Mouse (Mus musculus): ENCODE measurements around the gene Ptpru. TPM values are rescaled to one million over a fixed set of nuclear protein-coding genes. Genes with fewer than 3 reads are reported as not detected.

Ptpru gene
- 15.3 and 18.1 TPM in 2 replicates for polyA plus RNA-seq (2014; fragmentation: Nextera tagmentation; extraction: Ambion mirVana)

DNA sequence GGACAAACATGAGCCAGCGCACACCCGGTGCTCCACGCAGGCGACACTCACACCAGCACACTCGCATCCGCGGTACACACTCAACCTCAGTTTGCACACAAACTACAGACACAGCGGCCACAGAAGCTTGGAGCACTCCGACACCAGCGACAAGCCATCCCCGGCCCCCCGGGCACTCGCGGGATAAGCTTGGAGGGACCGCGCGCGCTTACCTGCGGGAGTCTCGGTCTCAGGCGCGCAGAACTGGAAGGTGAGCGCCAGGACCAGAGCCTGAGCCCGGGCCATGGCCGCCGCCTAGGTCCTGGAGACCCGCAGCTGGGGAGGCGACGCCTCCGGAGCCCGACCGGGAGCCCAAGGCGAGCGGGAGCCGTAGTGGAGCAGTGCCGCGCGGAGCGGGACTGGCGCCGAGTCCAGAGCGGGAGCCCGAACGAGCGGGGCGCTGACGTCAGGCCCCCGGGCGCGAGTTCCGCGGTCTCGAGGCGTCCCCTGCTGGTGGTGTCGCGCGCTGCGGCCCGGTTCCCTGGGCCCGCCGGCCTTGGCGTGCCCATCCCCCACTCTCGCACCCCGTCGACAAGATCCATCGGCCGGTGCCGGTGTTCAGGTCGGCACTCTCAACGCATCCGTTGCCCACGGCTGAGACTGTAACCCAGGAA, at the start of gene Ptpru:
Ptpru (minus strand) TSS at position 417 of the 653 bp plus-strand sequence.
- Histone ChIP-seq H3K27ac (ENCODE audit: low read depth, low read length) (no peak within 1 kb of the TSS), H3K9me3 (ENCODE audit: control insufficient read depth, low read length) (no peaks in the 10 kb centered on the region), H3K4me1 (ENCODE audit: control insufficient read depth, insufficient read depth, low read length) (peaks cover 8% of the 10 kb centered on the region; the same call in 1 of the 2 replicates), H3K4me3 (ENCODE audit: low read depth, low read length) (peak within 1 kb of the TSS; percentile 56), H3K27me3 (ENCODE audit: control insufficient read depth, insufficient read depth, low read length) (peaks cover 17% of the 10 kb centered on the region), H3K4me2 (ENCODE audit: low read depth, low read length) (peak within 1 kb of the TSS; percentile 98), H3K36me3 (ENCODE audit: control insufficient read depth, insufficient read depth, low read length) (no peaks in the 10 kb centered on the region), H3K9ac (replicated peaks; ENCODE audit: low read depth, low read length) (peak within 1 kb of the TSS; percentile 63)
- ATAC-seq (ENCODE audit: low read depth), result peak; percentile 74; the same call in 1 of the 2 replicates
- WGBS, result under 1% methylated on average over 69 of the region's 72 CpGs

DNA sequence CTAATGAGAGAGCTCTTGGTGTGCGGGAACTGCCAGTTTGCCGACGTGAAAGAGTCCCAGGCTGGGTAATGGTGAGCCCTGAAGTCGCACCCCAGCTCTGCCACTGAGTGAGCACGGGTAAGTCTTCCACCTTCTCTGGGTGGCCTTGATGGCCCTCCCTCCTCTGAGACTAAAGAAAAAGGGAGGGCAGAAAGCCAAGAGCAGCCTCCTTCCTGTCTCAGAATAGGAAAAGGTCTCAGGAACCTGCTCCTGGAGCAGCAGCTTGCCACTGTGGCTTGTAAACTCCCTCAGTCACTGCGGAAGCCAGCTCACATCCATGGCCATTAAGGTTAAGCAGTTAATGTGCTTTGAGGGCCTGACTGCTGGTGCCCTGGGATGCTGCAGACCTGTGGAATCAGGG, 47.3 kb upstream of the Ptpru start:
- Histone ChIP-seq H3K9me3 (ENCODE audit: control insufficient read depth, low read length) (no peaks in the 10 kb centered on the region), H3K27me3 (ENCODE audit: control insufficient read depth, insufficient read depth, low read length) (no peaks in the 10 kb centered on the region), H3K4me3 (ENCODE audit: low read depth, low read length) (no peak overlapping the region), H3K4me2 (ENCODE audit: low read depth, low read length) (no peak overlapping the region), H3K36me3 (ENCODE audit: control insufficient read depth, insufficient read depth, low read length) (peaks cover 7% of the 10 kb centered on the region; the same call in 1 of the 2 replicates), H3K4me1 (ENCODE audit: control insufficient read depth, insufficient read depth, low read length) (peaks cover 6% of the 10 kb centered on the region; the same call in 1 of the 2 replicates), H3K9ac (replicated peaks; ENCODE audit: low read depth, low read length) (no peak overlapping the region), H3K27ac (ENCODE audit: low read depth, low read length) (no peak overlapping the region)
- 84% methylated on average over 6 of the region's 6 CpGs for WGBS
- no peak for ATAC-seq (ENCODE audit: low read depth)

GRCm38 (mm10) chr4:131883571-131883970, 45.5 kb upstream of the Ptpru start:
- Histone ChIP-seq H3K4me2 (ENCODE audit: low read depth, low read length) (no peak overlapping the region), H3K36me3 (ENCODE audit: control insufficient read depth, insufficient read depth, low read length) (peaks cover 7% of the 10 kb centered on the region; the same call in 1 of the 2 replicates), H3K9ac (replicated peaks; ENCODE audit: low read depth, low read length) (no peak overlapping the region), H3K4me1 (ENCODE audit: control insufficient read depth, insufficient read depth, low read length) (peaks cover 6% of the 10 kb centered on the region; the same call in 1 of the 2 replicates), H3K27me3 (ENCODE audit: control insufficient read depth, insufficient read depth, low read length) (no peaks in the 10 kb centered on the region), H3K4me3 (ENCODE audit: low read depth, low read length) (no peak overlapping the region), H3K27ac (ENCODE audit: low read depth, low read length) (no peak overlapping the region), H3K9me3 (ENCODE audit: control insufficient read depth, low read length) (no peaks in the 10 kb centered on the region)
- no peak for ATAC-seq (ENCODE audit: low read depth)
- WGBS, result 69% methylated on average over 6 of the region's 6 CpGs

- Histone ChIP-seq H3K9ac (replicated peaks; ENCODE audit: low read depth, low read length) (no peak overlapping the region), H3K27me3 (ENCODE audit: control insufficient read depth, insufficient read depth, low read length) (no peaks in the 10 kb centered on the region), H3K36me3 (ENCODE audit: control insufficient read depth, insufficient read depth, low read length) (peaks cover 4% of the 10 kb centered on the region; the same call in 1 of the 2 replicates), H3K9me3 (ENCODE audit: control insufficient read depth, low read length) (no peaks in the 10 kb centered on the region), H3K27ac (ENCODE audit: low read depth, low read length) (no peak overlapping the region), H3K4me2 (ENCODE audit: low read depth, low read length) (no peak overlapping the region), H3K4me3 (ENCODE audit: low read depth, low read length) (no peak overlapping the region), H3K4me1 (ENCODE audit: control insufficient read depth, insufficient read depth, low read length) (peaks cover 20% of the 10 kb centered on the region)
- no peak for ATAC-seq (ENCODE audit: low read depth)
- WGBS, result 89% methylated on average over 7 of the region's 7 CpGs
Observed at GRCm38 (mm10) chr4:131881306-131881705, 43.2 kb upstream of the Ptpru start.

DNA sequence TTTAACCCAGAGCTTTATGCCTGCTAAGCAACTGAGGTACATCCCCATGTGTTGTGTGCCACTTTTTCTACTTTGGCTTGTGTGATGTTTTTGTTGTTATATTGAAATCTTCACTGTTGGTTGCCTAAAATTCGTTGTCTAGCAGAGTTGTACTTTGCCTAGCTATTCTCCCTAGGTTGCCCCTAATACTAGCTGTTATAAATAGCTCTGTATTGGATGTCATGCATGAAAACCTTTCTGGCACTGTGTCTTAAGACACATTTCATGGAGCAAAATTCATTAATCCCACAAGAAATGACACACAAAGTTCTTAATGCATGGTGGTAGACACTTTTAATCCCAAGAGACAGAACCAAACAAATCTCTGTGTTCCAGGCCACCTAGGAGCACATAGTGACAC, 41.6 kb upstream of the Ptpru start:
- Histone ChIP-seq H3K27me3 (ENCODE audit: control insufficient read depth, insufficient read depth, low read length) (no peaks in the 10 kb centered on the region), H3K9ac (replicated peaks; ENCODE audit: low read depth, low read length) (no peak overlapping the region), H3K9me3 (ENCODE audit: control insufficient read depth, low read length) (no peaks in the 10 kb centered on the region), H3K4me2 (ENCODE audit: low read depth, low read length) (no peak overlapping the region), H3K36me3 (ENCODE audit: control insufficient read depth, insufficient read depth, low read length) (no peaks in the 10 kb centered on the region), H3K4me1 (ENCODE audit: control insufficient read depth, insufficient read depth, low read length) (peaks cover 33% of the 10 kb centered on the region), H3K4me3 (ENCODE audit: low read depth, low read length) (no peak overlapping the region), H3K27ac (ENCODE audit: low read depth, low read length) (no peak overlapping the region)
- no peak for ATAC-seq (ENCODE audit: low read depth)
- 88% methylated on average over 1 of the region's 1 CpGs for WGBS

- 50% methylated on average over 2 of the region's 2 CpGs for WGBS
- Histone ChIP-seq H3K4me2 (ENCODE audit: low read depth, low read length) (peak overlapping the region; percentile 12; the same call in 1 of the 2 replicates), H3K9ac (replicated peaks; ENCODE audit: low read depth, low read length) (no peak overlapping the region), H3K4me3 (ENCODE audit: low read depth, low read length) (no peak overlapping the region), H3K36me3 (ENCODE audit: control insufficient read depth, insufficient read depth, low read length) (no peaks in the 10 kb centered on the region), H3K27me3 (ENCODE audit: control insufficient read depth, insufficient read depth, low read length) (peaks cover 4% of the 10 kb centered on the region; the same call in 1 of the 2 replicates), H3K27ac (ENCODE audit: low read depth, low read length) (no peak overlapping the region), H3K4me1 (ENCODE audit: control insufficient read depth, insufficient read depth, low read length) (peaks cover 37% of the 10 kb centered on the region), H3K9me3 (ENCODE audit: control insufficient read depth, low read length) (no peaks in the 10 kb centered on the region)
- ATAC-seq (ENCODE audit: low read depth), result no peak
Observed at GRCm38 (mm10) chr4:131876836-131877235, 38.7 kb upstream of the Ptpru start.

- H3K4me3 ChIP-seq (ENCODE audit: low read depth, low read length), result peak overlapping the region; percentile 98
- H3K9me3 ChIP-seq (ENCODE audit: control insufficient read depth, low read length), result no peaks in the 10 kb centered on the region
- peaks cover 31% of the 10 kb centered on the region for H3K4me1 ChIP-seq (ENCODE audit: control insufficient read depth, insufficient read depth, low read length)
- H3K36me3 ChIP-seq (ENCODE audit: control insufficient read depth, insufficient read depth, low read length), result no peaks in the 10 kb centered on the region
- 0 out of 2 replicates have a peak overlapping the region, but pooled peaks have one; percentile 26 for H3K9ac ChIP-seq (replicated peaks; ENCODE audit: low read depth, low read length)
- H3K4me2 ChIP-seq (ENCODE audit: low read depth, low read length), result peak overlapping the region; percentile 95
- no peak for ATAC-seq (ENCODE audit: low read depth)
- 44% methylated on average over 3 of the region's 3 CpGs for WGBS
- H3K27me3 ChIP-seq (ENCODE audit: control insufficient read depth, insufficient read depth, low read length), result peaks cover 4% of the 10 kb centered on the region; the same call in 1 of the 2 replicates
- H3K27ac ChIP-seq (ENCODE audit: low read depth, low read length), result no peak overlapping the region
Observed at GRCm38 (mm10) chr4:131875242-131875641, 37.2 kb upstream of the Ptpru start.

DNA sequence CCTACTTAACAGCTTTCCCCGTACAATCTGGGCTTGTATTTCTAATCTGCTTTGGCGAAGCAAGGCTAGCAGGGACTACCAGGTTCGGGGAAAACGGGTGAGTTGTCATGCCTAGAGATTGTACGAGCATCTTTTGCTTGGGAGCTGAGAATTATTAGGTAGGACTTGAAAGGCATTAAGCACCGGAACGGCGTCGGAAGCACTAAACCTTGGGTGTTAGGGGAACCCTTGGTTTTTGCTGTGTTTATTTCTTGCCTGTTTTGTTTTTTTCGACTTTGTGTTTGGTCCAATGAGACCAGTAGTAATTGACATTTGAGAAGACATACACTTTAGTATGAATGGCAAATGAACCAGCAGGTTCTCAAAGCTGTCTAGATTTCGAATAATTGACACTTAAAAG, 36.5 kb upstream of the Ptpru start:
- Histone ChIP-seq H3K9me3 (ENCODE audit: control insufficient read depth, low read length) (no peaks in the 10 kb centered on the region), H3K4me1 (ENCODE audit: control insufficient read depth, insufficient read depth, low read length) (peaks cover 31% of the 10 kb centered on the region), H3K27me3 (ENCODE audit: control insufficient read depth, insufficient read depth, low read length) (peaks cover 4% of the 10 kb centered on the region; the same call in 1 of the 2 replicates), H3K4me3 (ENCODE audit: low read depth, low read length) (peak overlapping the region; percentile 98), H3K36me3 (ENCODE audit: control insufficient read depth, insufficient read depth, low read length) (no peaks in the 10 kb centered on the region), H3K9ac (replicated peaks; ENCODE audit: low read depth, low read length) (peak overlapping the region; percentile 100), H3K4me2 (ENCODE audit: low read depth, low read length) (peak overlapping the region; percentile 95), H3K27ac (ENCODE audit: low read depth, low read length) (peak overlapping the region; percentile 99)
- WGBS, result 3% methylated on average over 11 of the region's 11 CpGs
- ATAC-seq (ENCODE audit: low read depth), result no peak

DNA sequence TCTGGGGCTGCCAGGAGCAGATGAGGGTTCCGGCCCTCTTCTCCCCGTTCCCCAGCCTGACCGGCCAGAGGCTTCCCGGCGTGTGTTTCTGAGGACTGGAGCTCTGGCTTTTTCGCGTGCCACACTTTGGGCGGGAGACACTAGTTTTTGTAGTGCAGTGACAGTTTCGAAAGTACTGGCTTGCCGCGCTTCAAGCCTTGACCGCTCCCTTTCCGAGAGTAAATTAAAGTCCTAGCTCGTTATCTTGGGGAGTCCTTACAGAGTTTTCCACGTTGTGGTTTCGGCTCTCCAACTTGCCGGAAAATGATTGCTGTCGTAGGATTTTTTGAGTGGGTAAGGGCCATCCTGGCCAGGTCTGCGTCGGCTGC, 36.1 kb upstream of the Ptpru start:
- H3K4me3 ChIP-seq (ENCODE audit: low read depth, low read length), result peak overlapping the region; percentile 98
- peak overlapping the region; percentile 100 for H3K9ac ChIP-seq (replicated peaks; ENCODE audit: low read depth, low read length)
- peak overlapping the region; percentile 95 for H3K4me2 ChIP-seq (ENCODE audit: low read depth, low read length)
- no peak for ATAC-seq (ENCODE audit: low read depth)
- no peaks in the 10 kb centered on the region for H3K9me3 ChIP-seq (ENCODE audit: control insufficient read depth, low read length)
- peaks cover 4% of the 10 kb centered on the region; the same call in 1 of the 2 replicates for H3K27me3 ChIP-seq (ENCODE audit: control insufficient read depth, insufficient read depth, low read length)
- 0% methylated on average over 19 of the region's 20 CpGs for WGBS
- H3K4me1 ChIP-seq (ENCODE audit: control insufficient read depth, insufficient read depth, low read length), result peaks cover 31% of the 10 kb centered on the region
- no peaks in the 10 kb centered on the region for H3K36me3 ChIP-seq (ENCODE audit: control insufficient read depth, insufficient read depth, low read length)
- peak overlapping the region; percentile 99 for H3K27ac ChIP-seq (ENCODE audit: low read depth, low read length)
